Mouse (Mus musculus) NIH3T3 (cell line): ENCODE measurements at regions not wholly inside any gene's neighbourhood (a gene's known extent, or its start where the extent isn't known, plus 50 kb on each side); places are given as distances from the start of the nearest gene placed in this dataset.

Experiments used
- DNase-seq: peaks from one replicate; pipeline ENCODE4 v3.0.0-alpha.2; 2012; ENCODE audit warnings: low read depth

DNA sequence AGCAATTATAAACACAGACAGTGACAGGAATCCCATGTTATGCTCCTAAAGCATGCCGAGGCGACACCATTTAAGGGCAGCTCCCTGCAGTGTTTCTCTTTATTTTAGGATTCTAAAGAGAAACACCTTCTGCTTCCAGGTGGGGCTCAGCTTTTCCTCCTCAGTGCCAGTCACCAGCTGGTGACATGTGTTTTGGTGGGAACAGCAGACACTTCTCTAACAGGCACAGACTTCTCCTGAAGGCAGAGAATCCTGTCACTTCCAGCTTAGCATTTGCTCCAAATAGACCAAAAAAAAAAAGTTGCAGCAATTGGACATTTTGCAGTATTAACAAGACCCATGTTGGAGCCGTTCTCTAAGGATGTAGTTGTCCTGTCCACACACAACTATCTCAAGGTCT is 115.6 kb upstream of the Cdh6 start:
- DNase-seq: no peak

- DNase-seq: no peak
Measured at GRCm38 (mm10) chr15:13287878-13288277, 114.4 kb upstream of the Cdh6 start.

- DNase-seq: peak; percentile 25
Measured at GRCm38 (mm10) chr15:13285355-13285754, 111.9 kb upstream of the Cdh6 start.

DNA sequence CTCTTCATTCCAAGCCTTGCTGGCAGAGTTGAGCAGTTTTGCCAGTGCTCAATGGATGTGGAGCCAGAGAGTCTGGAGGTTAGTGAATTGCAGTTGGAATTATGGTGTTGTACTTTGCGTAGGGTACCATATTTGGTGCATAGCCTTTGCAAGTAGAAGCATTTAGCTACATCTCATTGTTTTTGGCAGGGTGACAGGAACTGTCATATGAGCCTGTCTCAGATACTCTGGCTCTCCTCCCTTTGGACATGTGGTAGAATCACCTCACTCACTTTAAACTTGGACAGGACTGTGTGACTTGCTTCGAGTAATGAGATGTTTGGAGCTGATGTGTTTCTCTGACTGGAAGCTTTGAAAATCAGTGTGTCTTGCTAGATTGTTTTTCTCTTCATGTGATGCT is 110.7 kb upstream of the Cdh6 start:
- DNase-seq: peak; percentile 42

DNA sequence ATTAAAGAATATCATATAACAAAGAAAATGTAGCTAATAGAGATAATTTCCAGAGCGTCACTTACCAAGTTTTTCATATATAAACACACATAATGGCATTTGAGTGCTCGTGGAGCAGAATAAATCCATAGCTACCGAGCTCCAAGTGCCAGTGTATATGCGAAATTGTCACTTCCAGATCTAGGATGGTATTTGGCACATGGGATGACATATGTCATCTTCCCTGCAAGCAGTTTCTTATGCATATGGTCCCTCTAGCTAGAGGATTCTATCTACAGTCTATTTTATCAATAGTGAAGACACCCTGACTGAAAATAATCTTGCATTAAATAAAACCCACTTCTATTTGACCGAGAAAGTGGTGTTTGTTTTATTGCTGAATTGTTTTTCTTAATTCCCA is 109.6 kb upstream of the Cdh6 start:
- no peak for DNase-seq

GRCm38 (mm10) chr15:13276909-13277235 is 103.4 kb upstream of the Cdh6 start:
- no peak for DNase-seq

DNA sequence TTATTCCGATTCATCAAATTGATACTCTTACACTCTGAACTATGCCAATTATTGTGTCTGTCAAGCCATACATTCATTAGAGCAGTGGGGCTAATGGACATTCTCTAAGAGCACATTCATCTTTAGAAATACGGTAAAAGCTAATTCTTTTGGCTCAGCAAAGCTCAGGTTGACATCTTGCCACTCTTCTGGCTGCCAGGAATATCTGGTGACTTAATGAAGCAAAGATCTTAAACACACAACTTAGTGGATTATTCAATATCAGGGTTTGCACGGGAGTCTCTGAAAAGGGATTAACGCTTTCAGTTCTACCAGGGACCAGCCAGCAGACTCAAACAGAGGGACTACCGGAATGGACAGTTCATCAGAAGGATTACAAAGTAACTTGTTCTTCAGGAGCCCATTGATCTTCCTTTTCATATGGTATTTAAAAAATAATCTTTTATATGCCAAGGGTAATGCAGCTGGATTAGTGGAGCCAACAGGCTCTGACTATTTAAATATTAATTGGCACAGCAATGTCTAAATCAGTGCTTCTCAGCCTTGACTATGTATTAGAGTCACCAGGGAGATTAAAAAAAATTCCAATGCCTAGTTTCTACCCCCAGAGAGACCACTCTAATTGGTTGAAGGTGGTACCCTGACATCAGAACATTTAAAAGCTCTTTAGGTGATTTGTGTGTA is 102.9 kb upstream of the Cdh6 start:
- DNase-seq: no peak

DNA sequence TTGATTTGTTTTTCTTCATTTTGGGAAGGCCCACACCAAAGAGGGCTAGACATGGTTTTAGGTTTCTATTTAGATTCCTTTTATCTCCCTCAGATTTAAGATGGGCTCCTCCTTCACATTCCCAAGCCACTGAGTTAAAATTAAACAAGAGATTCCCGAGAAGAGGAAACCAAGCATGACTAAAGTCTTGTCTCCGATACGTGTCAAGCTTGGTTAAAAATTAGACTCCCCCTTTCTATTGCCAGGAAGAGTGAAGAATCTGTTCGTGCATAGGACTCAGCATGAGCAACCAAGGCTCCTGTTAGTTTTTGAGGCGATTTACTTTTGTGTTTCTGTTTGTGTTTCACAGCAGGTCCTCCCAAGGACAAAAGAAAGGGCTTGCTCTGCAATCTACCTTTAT is 101.9 kb upstream of the Cdh6 start:
- DNase-seq: no peak

DNA sequence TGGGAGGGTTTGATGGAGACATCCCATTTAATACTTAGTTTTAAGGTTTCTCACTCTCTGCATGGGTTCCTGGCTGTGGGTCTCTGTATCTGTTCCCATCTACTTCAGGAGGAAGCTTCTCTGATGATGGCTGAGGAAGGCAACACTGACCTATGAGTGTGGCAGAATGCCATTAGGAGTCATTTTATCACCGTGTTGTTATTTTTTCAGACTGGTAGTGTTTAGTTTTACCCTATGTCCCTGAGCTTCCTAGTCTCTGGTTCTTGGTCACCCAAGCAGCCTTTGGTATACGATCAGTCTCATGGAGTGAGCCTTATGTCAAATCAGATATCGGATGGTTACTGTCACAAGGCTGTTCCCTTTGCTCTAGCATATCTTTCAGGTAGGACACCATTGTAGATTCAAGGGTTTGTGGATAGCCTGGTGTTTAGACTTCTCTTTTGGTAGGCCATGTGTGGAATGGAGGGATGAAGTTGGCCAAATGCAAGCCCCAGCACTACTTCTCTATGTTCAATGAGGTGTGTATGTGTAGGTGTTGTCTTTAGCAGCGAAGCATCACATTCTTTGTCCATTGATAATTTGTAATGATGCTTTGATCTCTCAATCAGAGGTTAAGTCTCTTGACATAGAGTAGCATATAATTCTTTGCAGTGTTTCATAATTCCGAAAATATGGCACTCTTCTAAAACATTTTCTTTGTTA is 101.0 kb upstream of the Cdh6 start:
- DNase-seq: no peak

DNA sequence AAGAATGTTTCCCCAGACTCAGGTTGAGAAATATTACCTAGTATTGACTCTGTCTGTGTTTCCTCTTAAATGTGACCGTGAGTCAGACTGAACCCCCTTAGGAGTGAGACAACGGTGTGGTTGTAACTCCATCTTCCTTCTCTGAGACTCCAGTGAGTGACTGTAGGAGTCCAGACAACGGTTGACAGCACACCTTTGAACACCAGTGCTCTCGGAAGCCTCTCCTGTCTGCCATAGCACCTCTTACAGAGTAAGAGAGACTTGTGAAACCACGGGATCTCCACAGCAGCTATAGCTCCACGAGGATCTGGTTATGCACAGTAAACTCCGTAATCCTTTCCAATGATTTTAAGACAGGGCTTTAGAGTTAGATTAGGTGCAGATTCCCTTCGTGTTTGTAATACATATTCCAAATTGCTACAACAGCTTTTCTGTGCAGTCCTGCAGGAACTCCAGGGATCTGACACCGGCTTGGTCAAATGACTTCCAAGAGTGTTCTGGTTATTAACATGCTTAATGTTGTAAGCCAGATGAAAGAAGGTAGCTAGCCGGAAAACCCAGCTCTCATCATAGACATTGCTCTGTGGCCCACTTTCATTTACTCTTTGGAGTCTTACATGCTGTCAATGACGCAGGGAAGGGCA is 72.7 kb upstream of the Cdh6 start:
- no peak for DNase-seq

GRCm38 (mm10) chr15:13244306-13244705 is 70.8 kb upstream of the Cdh6 start:
- DNase-seq: peak; percentile 16

DNA sequence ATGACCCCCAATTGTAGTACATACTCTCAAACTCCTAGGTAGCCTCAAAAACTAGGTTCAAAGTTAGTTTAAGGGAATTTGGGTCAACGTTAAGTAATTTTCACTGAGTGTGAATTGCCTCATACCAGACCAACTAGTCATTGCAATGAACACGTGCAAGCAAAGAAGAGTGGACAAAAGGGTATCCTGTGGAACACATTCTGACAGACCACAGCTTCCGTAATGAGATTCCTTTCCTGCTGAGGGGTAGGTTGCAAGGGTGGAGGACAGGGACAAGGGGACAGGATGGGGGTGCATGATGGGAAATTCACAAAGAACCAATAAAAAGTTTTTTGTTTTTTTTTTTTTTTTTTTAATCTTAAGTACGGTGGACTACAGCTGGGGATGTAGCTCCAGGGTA is 70.1 kb upstream of the Cdh6 start:
- no peak for DNase-seq

- no peak for DNase-seq
Measured at GRCm38 (mm10) chr15:13240931-13241330, 67.5 kb upstream of the Cdh6 start.

DNA sequence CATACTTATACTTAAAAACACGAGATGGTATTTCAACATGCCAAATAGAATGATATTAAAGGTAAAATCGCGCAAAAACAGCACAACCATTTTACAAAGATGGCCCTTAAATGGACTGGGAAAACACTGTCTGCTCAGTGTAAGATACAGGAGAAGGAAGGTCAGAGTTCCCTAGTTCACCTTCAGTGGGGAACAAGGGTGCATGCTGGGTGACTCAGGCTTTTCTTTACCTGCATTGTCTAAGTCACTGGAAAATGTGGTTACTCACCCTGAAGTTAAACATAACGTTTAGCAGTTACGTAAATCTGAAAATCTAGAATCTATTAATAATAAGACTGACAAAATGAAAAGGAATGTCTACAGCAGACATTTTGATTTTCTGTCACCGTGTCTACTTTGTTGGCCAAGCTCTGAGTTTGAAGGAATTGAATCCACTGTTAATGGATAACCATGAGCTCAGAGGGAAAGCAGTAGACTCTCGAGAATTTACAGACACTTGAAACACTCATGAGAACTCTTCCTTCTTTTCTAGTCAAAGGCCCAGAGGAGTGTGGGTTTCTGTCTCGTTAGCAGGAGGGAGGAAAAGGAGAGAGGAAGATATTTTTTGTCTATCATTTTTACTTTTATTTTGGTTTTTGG is 63.5 kb upstream of the Cdh6 start:
- DNase-seq: peak; percentile 2

GRCm38 (mm10) chr15:13232567-13233259 is 59.2 kb upstream of the Cdh6 start:
- no peak for DNase-seq

DNA sequence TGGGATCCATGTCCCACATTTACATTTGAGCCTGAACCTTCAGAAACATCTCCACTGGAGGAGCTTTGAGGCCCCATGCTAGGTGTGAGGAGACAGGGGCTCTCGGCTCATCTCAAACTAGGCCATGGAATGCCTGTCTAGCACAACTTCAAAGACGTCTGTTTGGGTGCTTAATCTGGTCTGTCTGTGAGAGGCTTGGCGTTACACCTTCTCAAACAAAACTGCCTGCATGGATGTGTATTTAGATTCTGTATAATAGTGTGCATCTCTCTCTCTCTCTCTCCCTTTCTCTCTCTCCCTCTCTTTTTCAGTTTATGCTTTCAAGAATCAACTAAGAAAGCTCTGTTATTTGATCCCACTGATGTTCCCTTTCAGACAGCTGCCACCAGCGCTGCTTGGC is 58.1 kb upstream of the Cdh6 start:
- no peak for DNase-seq

DNA sequence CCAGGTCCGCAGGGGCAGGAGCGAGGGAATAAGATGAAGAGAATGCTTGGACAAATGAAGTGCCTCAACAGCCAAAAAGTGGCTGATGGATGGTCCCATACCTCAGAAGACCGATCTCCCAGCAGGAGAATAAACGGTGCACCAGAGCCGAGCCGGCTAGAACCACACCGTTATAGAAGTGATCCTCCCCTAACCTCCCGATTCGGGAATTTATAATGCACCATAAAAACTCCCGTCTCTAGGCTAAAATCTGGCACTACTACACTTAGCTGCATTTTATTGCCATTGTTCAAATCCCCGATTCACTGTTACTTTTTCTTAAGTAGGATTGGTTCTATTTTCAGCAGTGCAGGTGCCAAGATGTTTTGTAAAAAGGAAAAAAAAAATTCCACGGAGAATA is 54.6 kb upstream of the Cdh6 start:
- no peak for DNase-seq
